Mouse (Mus musculus) stomach, postnatal 0 days (tissue): Measurements from ENCODE around the gene Zfp292. TPM values are rescaled to one million over a fixed set of nuclear protein-coding genes. Genes with fewer than 3 reads are reported as not detected.

Experiments
- ATAC-seq: fragments of 200-750 bp; cut with Nextera tagmentation; 2 replicates; pipeline ENCODE4 v1.8.0; 2017; ENCODE audit not compliant: low FRiP score, low TSS enrichment
- DNase-seq: peaks from one replicate; pipeline ENCODE4 v3.0.0-alpha.2; 2016; ENCODE audit warnings: low spot score
- H3K27ac ChIP-seq: fragments of 300-500 bp; sonication (generic); replicated peaks from 2 replicates; pipeline ENCODE4 v1.5.1; 2014; ENCODE audit warnings: mild to moderate bottlenecking, control low read depth
- H3K27me3 ChIP-seq: fragments of 300-500 bp; sonication (generic); 2 replicates; pipeline ENCODE4 v1.6.1; 2014; ENCODE audit warnings: low read length; ENCODE audit not compliant: control insufficient read depth, insufficient read depth
- H3K36me3 ChIP-seq: fragments of 300-500 bp; sonication (generic); 2 replicates; pipeline ENCODE4 v1.6.1; 2014; ENCODE audit warnings: low read length, mixed read lengths; ENCODE audit not compliant: control insufficient read depth, insufficient read depth
- H3K4me1 ChIP-seq: fragments of 300-500 bp; sonication (generic); replicated peaks from 2 replicates; pipeline ENCODE4 v1.6.1; 2014; ENCODE audit warnings: antibody characterized with exemption; ENCODE audit not compliant: control insufficient read depth, insufficient read depth
- H3K4me2 ChIP-seq: fragments of 300-500 bp; sonication (generic); replicated peaks from 2 replicates; pipeline ENCODE4 v1.6.1; 2014; ENCODE audit warnings: low read depth, mild to moderate bottlenecking, control low read depth, moderate library complexity
- H3K4me3 ChIP-seq: fragments of 300-500 bp; sonication (generic); 2 replicates; pipeline ENCODE4 v1.5.1; 2014; ENCODE audit warnings: low read depth, low read length, control low read depth
- H3K9ac ChIP-seq: fragments of 300-500 bp; sonication (generic); 2 replicates; pipeline ENCODE4 v1.6.1; 2014; ENCODE audit warnings: mild to moderate bottlenecking, low read length, control low read depth, mixed read lengths
- H3K9me3 ChIP-seq: fragments of 300-500 bp; sonication (generic); 2 replicates; pipeline ENCODE4 v1.6.1; 2016; ENCODE audit warnings: low read length; ENCODE audit not compliant: control insufficient read depth
- CTCF ChIP-seq: IDR thresholded peaks from 2 replicates; pipeline ENCODE4 v1.5.1; 2016; ENCODE audit warnings: antibody characterized with exemption, low read depth, mild to moderate bottlenecking, moderate library complexity
- EP300 ChIP-seq: optimal IDR thresholded peaks from 2 replicates; pipeline ENCODE3; 2016; ENCODE audit warnings: antibody characterized with exemption
- WGBS: fragments of 180-500 bp; shearing (Covaris S2); extraction: QIAGEN DNeasy Blood & Tissue Kit; methylation state at CpG from one replicate; pipeline ENCODE4 v1.1.7; 2014; 5-methylcytosine and 5-hydroxymethylcytosine counted together
- polyA plus RNA-seq: library from polyadenylated mRNA; unstranded; fragments of >200 nt; fragmentation: Nextera tagmentation; extraction: Ambion mirVana; gene quantifications from 2 replicates; pipeline ENCODE4 v1.2.1, GENCODE M21; 2015

Gene Zfp292
- polyA plus RNA-seq, 1 experiment from 2014 or later, result 5.6 TPM

DNA sequence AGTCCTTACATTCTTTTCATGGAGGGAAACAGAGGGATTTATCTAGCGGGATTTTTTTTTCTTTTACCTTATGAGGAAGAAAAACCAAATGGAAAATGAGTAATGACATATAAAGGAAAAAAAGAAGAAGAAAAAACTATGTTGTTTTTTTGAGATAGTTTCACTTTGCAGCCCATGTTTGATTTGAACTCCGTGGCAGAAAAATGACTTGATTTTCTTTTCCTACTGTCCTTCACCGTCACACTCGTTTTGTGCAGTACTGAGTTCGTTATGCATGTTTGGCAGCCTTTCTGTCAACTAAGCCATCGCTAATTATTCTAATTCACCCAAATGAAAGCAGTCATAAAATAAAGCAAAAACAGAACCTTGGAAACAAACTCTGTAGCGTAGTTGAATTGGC is 4.5 kb upstream of the Zfp292 start:
- Histone ChIP-seq H3K4me2 (peak overlapping the region; percentile 77), H3K27me3 (no peaks in the 10 kb centered on the region), H3K9me3 (no peaks in the 10 kb centered on the region), H3K4me1 (no peaks in the 10 kb centered on the region), H3K36me3 (no peaks in the 10 kb centered on the region), H3K27ac (peak overlapping the region; percentile 96; the same call in 1 of the 2 replicates), H3K9ac (peak overlapping the region; percentile 76), H3K4me3 (peak overlapping the region; percentile 73)
- DNase-seq (no peak), ATAC-seq (no peak)
- 13% methylated on average over 7 of the region's 7 CpGs for WGBS
- TF ChIP-seq EP300 (no peak), CTCF (no peak)

DNA sequence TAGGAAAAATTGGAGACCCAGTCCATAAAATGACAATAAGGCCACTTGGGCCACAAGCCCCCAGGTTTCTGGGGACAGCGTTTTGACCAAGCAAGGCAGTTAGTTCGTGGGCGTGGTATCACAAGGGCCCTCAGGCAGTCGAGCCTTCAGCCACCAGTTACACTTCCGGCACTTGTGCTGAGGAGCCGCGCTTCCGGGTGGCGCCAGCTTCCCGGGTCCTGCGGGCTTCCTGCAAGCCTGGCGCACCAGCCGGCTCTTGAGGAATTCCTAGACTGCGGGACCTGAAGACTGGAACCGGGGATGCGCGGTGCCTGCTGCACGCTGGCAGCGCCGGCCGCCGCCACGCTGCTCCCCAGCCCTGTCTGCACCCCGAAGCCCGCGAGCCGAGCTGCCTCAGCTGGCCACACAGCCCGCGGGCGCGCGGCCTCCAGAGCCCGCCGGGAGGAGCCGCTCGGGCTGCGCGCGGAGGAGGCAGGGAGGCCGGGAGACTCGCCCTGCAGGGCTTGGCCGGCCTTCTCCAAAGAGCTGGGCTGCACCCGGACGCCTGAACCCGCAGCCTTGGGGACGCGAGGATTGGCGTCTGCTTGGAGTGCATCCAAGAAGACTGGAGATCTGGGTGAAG is 3.8 kb upstream of the Zfp292 start:
- peak; percentile 89 for DNase-seq
- Histone ChIP-seq H3K9me3 (no peaks in the 10 kb centered on the region), H3K27me3 (no peaks in the 10 kb centered on the region), H3K9ac (peak overlapping the region; percentile 76), H3K4me3 (peak overlapping the region; percentile 73), H3K36me3 (no peaks in the 10 kb centered on the region), H3K4me2 (peak overlapping the region; percentile 77), H3K4me1 (no peaks in the 10 kb centered on the region), H3K27ac (peak overlapping the region; percentile 96)
- TF ChIP-seq CTCF (peak; percentile 22; the same call in 1 of the 2 replicates), EP300 (no peak)
- WGBS, result 0% methylated on average over 47 of the region's 48 CpGs
- ATAC-seq, result peak; percentile 85

DNA sequence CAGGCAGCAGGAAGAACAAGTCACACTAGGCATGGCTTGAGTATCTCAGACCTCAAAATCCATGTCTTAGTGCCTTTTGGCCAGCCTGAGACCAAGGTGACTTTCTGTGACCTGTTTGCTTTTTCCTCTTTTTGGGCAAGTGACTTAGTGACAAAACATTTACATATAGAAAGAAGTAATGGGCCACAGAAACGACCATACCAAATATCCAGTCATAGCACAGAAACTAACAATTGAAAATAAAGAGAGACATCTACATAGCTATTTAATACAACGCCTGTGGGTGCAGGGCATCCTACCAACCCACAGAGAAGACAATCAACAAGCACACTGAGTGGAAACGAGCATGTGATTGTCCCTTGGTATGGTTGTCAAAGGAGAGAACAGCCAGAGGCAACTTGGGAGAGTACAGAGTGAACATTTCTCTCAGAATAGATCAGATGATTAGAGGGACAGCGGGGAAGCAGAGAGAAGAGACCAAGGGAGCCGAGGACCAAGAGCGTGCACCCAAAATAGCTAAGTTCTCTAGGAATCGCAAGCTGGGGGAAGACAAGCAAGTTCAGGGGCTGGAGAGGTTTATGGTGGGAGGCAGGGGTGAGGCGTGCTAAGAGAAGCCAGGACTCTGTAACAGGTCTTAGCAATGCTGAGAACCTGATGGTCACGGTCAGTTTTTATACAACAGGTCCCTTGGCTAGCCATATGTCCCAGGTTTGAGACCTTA is 3.0 kb upstream of the Zfp292 start:
- ATAC-seq (no peak), DNase-seq (no peak)
- Histone ChIP-seq H3K9ac (0 out of 2 replicates have a peak overlapping the region, but pooled peaks have one; percentile 76), H3K9me3 (no peaks in the 10 kb centered on the region), H3K4me2 (peak overlapping the region; percentile 77), H3K27me3 (no peaks in the 10 kb centered on the region), H3K27ac (peak overlapping the region; percentile 45; the same call in 1 of the 2 replicates), H3K4me3 (peak overlapping the region; percentile 73; the same call in 1 of the 2 replicates), H3K4me1 (peaks cover 2% of the 10 kb centered on the region; the same call in 1 of the 2 replicates), H3K36me3 (no peaks in the 10 kb centered on the region)
- TF ChIP-seq CTCF (no peak), EP300 (no peak)
- WGBS, result 62% methylated on average over 9 of the region's 9 CpGs

DNA sequence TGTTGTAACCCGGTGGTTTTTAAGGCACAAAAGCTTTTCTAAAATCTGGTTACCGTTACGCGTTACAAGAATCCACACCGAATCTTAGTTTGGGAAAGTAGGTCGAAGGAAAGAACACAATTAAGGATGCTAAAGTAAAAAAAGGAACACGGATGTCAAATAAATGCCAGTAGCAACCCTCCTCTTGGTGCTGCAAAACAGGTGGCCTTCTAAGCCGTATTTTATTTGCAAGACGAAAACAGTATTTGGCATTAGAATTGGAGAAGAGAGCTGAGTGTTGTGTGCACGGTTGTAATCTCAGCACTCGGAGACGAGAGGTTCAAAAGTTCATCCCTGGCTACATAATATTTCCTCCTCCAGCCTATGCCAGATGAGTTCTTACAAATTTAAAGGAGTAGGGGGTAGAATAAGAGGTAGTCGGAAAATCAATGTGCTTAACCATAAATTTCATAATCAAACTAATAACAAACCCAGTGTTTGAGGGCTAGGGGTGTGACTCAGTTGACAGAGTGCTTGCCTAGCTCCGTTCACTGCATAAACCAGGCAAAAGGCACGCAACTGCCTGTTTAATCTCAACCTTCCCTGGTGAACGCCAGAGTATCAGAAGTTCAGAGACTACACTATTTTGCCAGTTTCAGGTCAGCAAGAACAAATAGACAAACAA is 738 bp upstream of the Zfp292 start:
- Histone ChIP-seq H3K27me3 (no peaks in the 10 kb centered on the region), H3K9me3 (no peaks in the 10 kb centered on the region), H3K27ac (peak overlapping the region; percentile 98), H3K4me1 (peaks cover 2% of the 10 kb centered on the region; the same call in 1 of the 2 replicates), H3K4me3 (peak overlapping the region; percentile 94), H3K36me3 (no peaks in the 10 kb centered on the region), H3K9ac (peak overlapping the region; percentile 93), H3K4me2 (peak overlapping the region; percentile 85)
- 14% methylated on average over 16 of the region's 16 CpGs for WGBS
- TF ChIP-seq CTCF (no peak), EP300 (no peak)
- DNase-seq (no peak), ATAC-seq (no peak)

DNA sequence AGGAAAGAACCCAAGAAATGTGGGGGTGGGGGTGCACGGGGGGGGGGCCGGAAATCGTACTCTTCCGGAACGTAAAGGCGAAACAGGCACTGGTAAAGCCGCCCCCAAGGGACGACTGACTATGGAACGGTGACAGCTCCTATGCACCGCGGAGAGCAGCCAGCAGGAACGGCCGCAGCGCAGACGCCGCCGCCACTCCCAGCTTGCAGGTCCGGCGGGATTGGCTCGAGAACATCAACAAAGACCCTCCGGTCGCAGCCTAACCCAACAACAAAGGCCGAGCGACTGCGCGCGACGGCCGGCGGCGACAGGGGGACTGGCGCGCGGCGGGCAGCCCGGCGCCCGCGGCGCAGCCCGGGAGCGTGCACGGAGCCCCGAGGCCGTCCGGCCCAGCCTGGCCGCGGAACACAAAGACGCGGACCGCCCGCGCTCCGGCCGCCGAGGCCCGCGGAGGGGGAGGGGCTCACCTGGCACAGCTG is 430 bp downstream of the Zfp292 start:
- peaks cover 2% of the 10 kb centered on the region; the same call in 1 of the 2 replicates for H3K4me1 ChIP-seq
- H3K27ac ChIP-seq, result peak overlapping the region; percentile 98
- H3K36me3 ChIP-seq, result no peaks in the 10 kb centered on the region
- DNase-seq (peak; percentile 69), ATAC-seq (peak; percentile 72)
- TF ChIP-seq CTCF, result no peak
- TF ChIP-seq EP300, result no peak
- no peaks in the 10 kb centered on the region for H3K9me3 ChIP-seq
- H3K4me2 ChIP-seq, result peak overlapping the region; percentile 85
- H3K27me3 ChIP-seq, result no peaks in the 10 kb centered on the region
- WGBS, result under 1% methylated on average over 45 of the region's 58 CpGs
- H3K9ac ChIP-seq, result peak overlapping the region; percentile 93
- peak overlapping the region; percentile 94 for H3K4me3 ChIP-seq
